Mouse (Mus musculus) lung, adult 2 months (tissue): ENCODE results near the gene Gm20388.

Experiments used
- CTCF ChIP-seq: fragments of 200-500 bp; IDR thresholded peaks from 2 replicates; pipeline ENCODE4 v1.5.1; 2011; ENCODE audit warnings: mild to moderate bottlenecking, low read length, control low read depth; ENCODE audit not compliant: insufficient read depth
- POLR2A ChIP-seq: fragments of 200-500 bp; IDR thresholded peaks from 2 replicates; pipeline ENCODE4 v1.6.1; 2011; ENCODE audit warnings: low read depth, mild to moderate bottlenecking, control low read depth, low read length, borderline replicate concordance; ENCODE audit errors: extremely low read depth

GRCm38 (mm10) chr8:120806780-120807264 lies 896.2 kb downstream of the Gm20388 start:
- TF ChIP-seq POLR2A (no peak), CTCF (no peak)
